Mouse (Mus musculus): Measurements from ENCODE around the gene Klhdc3. TPM values are rescaled to one million over a fixed set of nuclear protein-coding genes. Genes with fewer than 3 reads are reported as not detected.

The Klhdc3 gene
- polyA plus RNA-seq (2016; fragmentation: Nextera tagmentation; extraction: Ambion mirVana), result 134 and 137 TPM in 2 replicates

- H3K9me3 ChIP-seq, result no peaks in the 10 kb centered on the region
- ATAC-seq (ENCODE audit: insufficient number of reproducible peaks, insufficient read depth, low FRiP score, low TSS enrichment), result peak; percentile 94
- peak within 1 kb of the TSS; percentile 93 for H3K27ac ChIP-seq
- peak within 1 kb of the TSS; percentile 77 for H3K9ac ChIP-seq
- H3K36me3 ChIP-seq, result peaks cover 56% of the 10 kb centered on the region
- WGBS, result under 1% methylated on average over 49 of the region's 49 CpGs
- peak within 1 kb of the TSS; percentile 89 for H3K4me3 ChIP-seq
- H3K4me1 ChIP-seq, result peaks cover 24% of the 10 kb centered on the region
- no peaks in the 10 kb centered on the region for H3K27me3 ChIP-seq
- H3K4me2 ChIP-seq (replicated peaks), result peak within 1 kb of the TSS; percentile 92
Measured at GRCm38 (mm10) chr17:46680760-46681373, at the start of gene Klhdc3. Klhdc3 (minus strand) TSS chr17:46680914.

- Histone ChIP-seq H3K9ac (no peak within 1 kb of the TSS), H3K4me1 (0 out of 2 replicates have a peak, but pooled peaks cover 3% of the 10 kb centered on the region), H3K4me3 (peak within 1 kb of the TSS; percentile 11; the same call in 1 of the 2 replicates), H3K36me3 (peaks cover 12% of the 10 kb centered on the region), H3K27me3 (peaks cover 25% of the 10 kb centered on the region), H3K27ac (no peak within 1 kb of the TSS), H3K9me3 (no peaks in the 10 kb centered on the region), H3K4me2 (replicated peaks) (peak within 1 kb of the TSS; percentile 29)
- WGBS, result 17% methylated on average over 24 of the region's 24 CpGs
- no peak for ATAC-seq (ENCODE audit: insufficient number of reproducible peaks, insufficient read depth, low FRiP score, low TSS enrichment)
Measured at GRCm38 (mm10) chr17:46728904-46729318, 48.2 kb upstream of the Klhdc3 start, which contains the start of gene Gnmt. Gnmt (minus strand) TSS chr17:46729168.

GRCm38 (mm10) chr17:46728496-46728895 is 47.8 kb upstream of the Klhdc3 start:
- 42% methylated on average over 11 of the region's 11 CpGs for WGBS
- H3K4me1 ChIP-seq, result 0 out of 2 replicates have a peak, but pooled peaks cover 3% of the 10 kb centered on the region
- no peak overlapping the region for H3K4me3 ChIP-seq
- no peak for ATAC-seq (ENCODE audit: insufficient number of reproducible peaks, insufficient read depth, low FRiP score, low TSS enrichment)
- no peak overlapping the region for H3K27ac ChIP-seq
- no peak overlapping the region for H3K9ac ChIP-seq
- no peaks in the 10 kb centered on the region for H3K9me3 ChIP-seq
- H3K4me2 ChIP-seq (replicated peaks), result peak overlapping the region; percentile 29
- H3K36me3 ChIP-seq, result peaks cover 17% of the 10 kb centered on the region
- peaks cover 25% of the 10 kb centered on the region for H3K27me3 ChIP-seq

GRCm38 (mm10) chr17:46728021-46728420 is 47.3 kb upstream of the Klhdc3 start:
- H3K4me2 ChIP-seq (replicated peaks), result no peak overlapping the region
- 0 out of 2 replicates have a peak, but pooled peaks cover 3% of the 10 kb centered on the region for H3K4me1 ChIP-seq
- H3K27ac ChIP-seq, result no peak overlapping the region
- H3K9ac ChIP-seq, result no peak overlapping the region
- H3K4me3 ChIP-seq, result no peak overlapping the region
- peaks cover 21% of the 10 kb centered on the region for H3K36me3 ChIP-seq
- H3K27me3 ChIP-seq, result peaks cover 25% of the 10 kb centered on the region
- ATAC-seq (ENCODE audit: insufficient number of reproducible peaks, insufficient read depth, low FRiP score, low TSS enrichment), result no peak
- H3K9me3 ChIP-seq, result no peaks in the 10 kb centered on the region
- WGBS, result 40% methylated on average over 6 of the region's 6 CpGs

- Histone ChIP-seq H3K9me3 (no peaks in the 10 kb centered on the region), H3K4me3 (no peak overlapping the region), H3K9ac (no peak overlapping the region), H3K4me1 (0 out of 2 replicates have a peak, but pooled peaks cover 3% of the 10 kb centered on the region), H3K4me2 (replicated peaks) (no peak overlapping the region), H3K27ac (no peak overlapping the region), H3K36me3 (peaks cover 27% of the 10 kb centered on the region), H3K27me3 (peaks cover 25% of the 10 kb centered on the region)
- 87% methylated on average over 11 of the region's 11 CpGs for WGBS
- ATAC-seq (ENCODE audit: insufficient number of reproducible peaks, insufficient read depth, low FRiP score, low TSS enrichment), result no peak
Measured at GRCm38 (mm10) chr17:46727271-46727670, 46.6 kb upstream of the Klhdc3 start.

GRCm38 (mm10) chr17:46725731-46726645 is 45.3 kb upstream of the Klhdc3 start:
- Histone ChIP-seq H3K4me2 (replicated peaks) (no peak overlapping the region), H3K36me3 (peaks cover 39% of the 10 kb centered on the region), H3K27ac (no peak overlapping the region), H3K27me3 (peaks cover 25% of the 10 kb centered on the region), H3K9ac (no peak overlapping the region), H3K4me3 (no peak overlapping the region), H3K4me1 (0 out of 2 replicates have a peak, but pooled peaks cover 3% of the 10 kb centered on the region), H3K9me3 (no peaks in the 10 kb centered on the region)
- WGBS, result 92% methylated on average over 26 of the region's 26 CpGs
- ATAC-seq (ENCODE audit: insufficient number of reproducible peaks, insufficient read depth, low FRiP score, low TSS enrichment), result no peak

GRCm38 (mm10) chr17:46725273-46725672 is 44.6 kb upstream of the Klhdc3 start:
- Histone ChIP-seq H3K27me3 (peaks cover 25% of the 10 kb centered on the region), H3K4me1 (0 out of 2 replicates have a peak, but pooled peaks cover 3% of the 10 kb centered on the region), H3K9me3 (no peaks in the 10 kb centered on the region), H3K27ac (no peak overlapping the region), H3K36me3 (peaks cover 45% of the 10 kb centered on the region), H3K4me3 (no peak overlapping the region), H3K4me2 (replicated peaks) (no peak overlapping the region), H3K9ac (peak overlapping the region; percentile 24; the same call in 1 of the 2 replicates)
- 55% methylated on average over 9 of the region's 9 CpGs for WGBS
- no peak for ATAC-seq (ENCODE audit: insufficient number of reproducible peaks, insufficient read depth, low FRiP score, low TSS enrichment)

GRCm38 (mm10) chr17:46724477-46725084 is 43.9 kb upstream of the Klhdc3 start:
- no peaks in the 10 kb centered on the region for H3K9me3 ChIP-seq
- H3K4me1 ChIP-seq, result 0 out of 2 replicates have a peak, but pooled peaks cover 3% of the 10 kb centered on the region
- 85% methylated on average over 14 of the region's 20 CpGs for WGBS
- peaks cover 47% of the 10 kb centered on the region for H3K36me3 ChIP-seq
- no peak for ATAC-seq (ENCODE audit: insufficient number of reproducible peaks, insufficient read depth, low FRiP score, low TSS enrichment)
- no peak overlapping the region for H3K4me3 ChIP-seq
- H3K27me3 ChIP-seq, result peaks cover 19% of the 10 kb centered on the region
- no peak overlapping the region for H3K27ac ChIP-seq
- no peak overlapping the region for H3K4me2 ChIP-seq (replicated peaks)
- no peak overlapping the region for H3K9ac ChIP-seq

- Histone ChIP-seq H3K36me3 (peaks cover 58% of the 10 kb centered on the region), H3K9me3 (no peaks in the 10 kb centered on the region), H3K4me1 (no peaks in the 10 kb centered on the region), H3K27me3 (no peaks in the 10 kb centered on the region), H3K9ac (no peak overlapping the region), H3K4me2 (replicated peaks) (no peak overlapping the region), H3K4me3 (no peak overlapping the region), H3K27ac (no peak overlapping the region)
- WGBS, result 86% methylated on average over 7 of the region's 7 CpGs
- ATAC-seq (ENCODE audit: insufficient number of reproducible peaks, insufficient read depth, low FRiP score, low TSS enrichment), result no peak
Measured at GRCm38 (mm10) chr17:46721077-46721476, 40.4 kb upstream of the Klhdc3 start.

GRCm38 (mm10) chr17:46714756-46715481 is 34.2 kb upstream of the Klhdc3 start:
- ATAC-seq (ENCODE audit: insufficient number of reproducible peaks, insufficient read depth, low FRiP score, low TSS enrichment), result no peak
- no peaks in the 10 kb centered on the region for H3K27me3 ChIP-seq
- H3K4me2 ChIP-seq (replicated peaks), result no peak overlapping the region
- no peaks in the 10 kb centered on the region for H3K9me3 ChIP-seq
- H3K9ac ChIP-seq, result no peak overlapping the region
- H3K4me3 ChIP-seq, result no peak overlapping the region
- no peak overlapping the region for H3K27ac ChIP-seq
- 94% methylated on average over 11 of the region's 11 CpGs for WGBS
- peaks cover 19% of the 10 kb centered on the region for H3K4me1 ChIP-seq
- H3K36me3 ChIP-seq, result peaks cover 36% of the 10 kb centered on the region

- 92% methylated on average over 9 of the region's 9 CpGs for WGBS
- Histone ChIP-seq H3K9ac (no peak overlapping the region), H3K27me3 (no peaks in the 10 kb centered on the region), H3K4me1 (peaks cover 19% of the 10 kb centered on the region), H3K36me3 (peaks cover 36% of the 10 kb centered on the region), H3K9me3 (no peaks in the 10 kb centered on the region), H3K27ac (no peak overlapping the region), H3K4me3 (no peak overlapping the region), H3K4me2 (replicated peaks) (no peak overlapping the region)
- ATAC-seq (ENCODE audit: insufficient number of reproducible peaks, insufficient read depth, low FRiP score, low TSS enrichment), result no peak
Measured at GRCm38 (mm10) chr17:46713849-46714248, 33.1 kb upstream of the Klhdc3 start.

Measured in embryonic facial prominence, embryonic 12.5 days (tissue).